Mouse (Mus musculus): ENCODE results near the gene Nhp2. TPM values are rescaled to one million over a fixed set of nuclear protein-coding genes. Genes with fewer than 3 reads are reported as not detected.
"Not testable (repeated sequence)": the region's sequence is repeated elsewhere in the genome, so short reads cannot be mapped to it uniquely, and the experiment has no call there.

The Nhp2 gene
- total RNA-seq, 2 experiments from 2014 or later = 7.5 to 23.3 TPM

DNA sequence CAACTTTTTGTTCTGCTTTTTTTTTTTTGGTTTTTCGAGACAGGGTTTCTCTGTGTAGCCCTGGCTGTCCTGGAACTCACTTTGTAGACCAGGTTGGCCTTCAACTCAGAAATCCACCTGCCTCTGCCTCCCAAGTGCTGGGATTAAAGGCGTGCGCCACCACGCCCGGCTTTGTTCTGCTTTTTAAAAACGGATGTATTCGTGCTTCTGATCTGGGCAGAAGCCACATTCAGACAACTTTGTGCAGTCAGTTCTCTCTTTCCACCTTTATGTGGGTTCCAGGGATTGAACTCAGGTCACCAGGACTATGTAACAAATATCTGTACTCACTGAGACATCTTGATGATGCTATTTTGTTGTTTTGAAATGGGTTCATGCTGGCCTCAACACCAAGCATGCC lies 13.7 kb downstream of the Nhp2 start:
- ATAC-seq (replicated peaks; ENCODE audit: low FRiP score, poor library complexity, severe bottlenecking) = not testable (repeated sequence)

DNA sequence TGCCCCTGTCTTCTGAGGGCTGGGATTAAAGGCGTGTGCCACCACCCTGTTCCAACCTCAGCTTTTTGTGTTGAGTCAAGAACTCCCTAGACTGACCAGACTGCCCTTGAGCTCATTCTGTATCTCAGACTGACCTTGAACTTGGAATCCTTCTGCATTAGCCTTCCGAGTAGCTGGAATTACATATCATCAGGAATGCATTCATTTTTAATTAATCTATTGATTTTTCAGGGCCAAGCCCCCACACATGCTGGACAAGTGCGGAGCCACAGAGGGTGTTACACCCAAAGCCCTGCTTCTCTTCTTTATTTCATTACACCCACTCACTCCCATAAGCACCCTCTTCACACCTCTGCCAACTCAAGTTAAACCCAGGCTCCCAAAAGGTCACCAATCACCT lies 14.2 kb downstream of the Nhp2 start:
- no peak for ATAC-seq (replicated peaks; ENCODE audit: low FRiP score, poor library complexity, severe bottlenecking)

DNA sequence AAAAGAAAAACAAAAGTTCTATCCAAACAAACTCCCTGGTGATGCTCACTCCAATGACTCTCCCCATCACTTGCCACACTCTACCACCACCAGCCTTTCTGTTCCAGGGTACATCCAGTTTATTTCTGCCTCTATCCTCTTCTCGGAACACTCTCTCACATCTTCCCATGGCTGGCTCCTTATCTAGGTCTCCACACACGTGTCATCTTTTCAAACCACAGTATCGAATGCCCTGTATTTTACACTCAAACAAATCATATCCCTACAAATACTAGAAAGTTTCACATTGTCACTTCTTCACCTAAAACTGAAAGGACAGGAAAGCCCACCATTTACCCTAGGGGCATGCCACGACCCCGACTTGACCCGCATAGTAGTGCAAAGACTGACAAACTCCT lies 15.6 kb downstream of the Nhp2 start:
- ATAC-seq (replicated peaks; ENCODE audit: low FRiP score, poor library complexity, severe bottlenecking) = no peak

DNA sequence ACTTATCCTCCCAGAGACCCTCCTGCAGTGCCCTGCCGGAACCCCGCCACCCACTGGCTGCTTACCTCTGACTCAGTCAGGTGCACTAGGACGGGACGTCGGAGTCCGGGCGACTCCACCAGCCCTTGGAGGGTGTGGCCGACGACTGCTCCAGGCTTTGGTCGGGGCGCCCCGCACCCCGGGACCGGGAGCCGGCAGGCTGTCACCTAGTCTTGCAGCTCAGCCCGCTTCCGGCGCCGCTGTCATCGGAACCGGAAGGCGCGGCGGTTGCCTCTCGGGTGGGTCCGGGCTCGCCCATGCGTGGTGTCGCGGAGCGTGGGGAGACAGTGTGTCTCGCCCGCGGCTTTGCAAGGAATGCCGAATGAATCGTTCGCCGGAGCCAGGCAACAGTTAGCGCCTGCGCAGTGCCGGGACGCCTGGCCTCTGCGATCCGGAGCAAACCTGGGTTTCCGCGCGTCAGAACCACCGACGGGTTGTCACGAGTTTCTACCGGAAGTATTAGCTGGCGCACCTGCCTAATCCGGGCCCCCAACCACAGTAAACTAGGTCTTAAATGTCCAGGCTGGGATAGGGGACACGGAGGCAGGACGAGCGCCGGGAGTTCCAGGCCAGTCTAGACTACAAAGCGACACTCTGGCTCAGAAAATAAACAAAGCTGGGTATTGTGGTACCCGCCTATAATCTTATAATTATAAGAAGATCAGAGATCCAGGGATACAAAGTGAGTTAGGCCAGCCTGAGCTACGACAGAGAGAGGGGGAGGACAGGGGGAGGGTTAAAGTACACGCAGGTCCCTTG lies 16.2 kb downstream of the Nhp2 start, which contains the start of gene Rmnd5b:
Rmnd5b (minus strand) TSS at position 372 of the 798 bp plus-strand sequence.
- peak; percentile 80 for ATAC-seq (replicated peaks; ENCODE audit: low FRiP score, poor library complexity, severe bottlenecking)

GRCm38 (mm10) chr11:51636323-51636684 lies 16.8 kb downstream of the Nhp2 start:
- ATAC-seq (replicated peaks; ENCODE audit: low FRiP score, poor library complexity, severe bottlenecking) = peak; percentile 86

DNA sequence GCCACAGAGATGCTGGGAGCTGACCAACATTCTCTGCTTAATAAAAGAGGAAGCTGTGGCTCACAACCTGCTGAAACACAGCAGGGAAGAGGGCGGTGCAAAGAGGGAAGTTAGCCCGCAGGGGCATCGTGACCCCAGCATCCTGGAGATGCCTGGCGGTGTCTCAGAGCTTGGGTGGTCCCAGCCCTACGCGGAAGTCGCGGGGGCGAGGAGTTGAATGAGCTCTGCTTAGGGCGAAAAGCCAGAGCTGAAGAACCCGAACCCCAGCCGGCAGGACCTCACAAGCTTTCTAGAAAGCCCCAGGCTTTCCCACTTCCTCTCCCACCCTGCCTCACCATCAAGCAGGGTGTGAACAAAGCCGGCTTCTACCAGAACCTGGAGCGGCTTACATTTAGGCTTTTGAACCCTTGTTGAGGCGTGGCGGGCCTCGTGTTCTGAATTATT lies 18.5 kb downstream of the Nhp2 start:
- ATAC-seq (replicated peaks; ENCODE audit: low FRiP score, poor library complexity, severe bottlenecking) = no peak

DNA sequence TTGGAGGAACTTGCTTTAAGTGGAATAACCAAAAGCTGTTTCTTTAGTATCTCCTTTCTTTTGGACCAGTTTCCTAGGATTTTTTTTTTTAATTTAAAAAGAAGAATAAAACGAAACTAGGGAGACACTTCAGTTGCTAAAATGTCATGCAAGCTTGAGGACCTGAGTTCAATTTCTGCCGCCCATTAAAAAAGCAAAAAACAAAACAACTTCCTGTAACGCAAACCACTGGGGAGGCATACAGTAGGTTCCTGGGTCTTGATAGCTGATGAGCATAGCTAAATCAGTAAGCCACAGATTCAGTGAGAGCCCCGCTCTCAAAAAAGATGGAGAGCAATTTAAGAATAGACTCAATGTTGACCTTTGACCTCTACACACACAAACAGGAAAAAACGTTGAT lies 19.0 kb downstream of the Nhp2 start:
- ATAC-seq (replicated peaks; ENCODE audit: low FRiP score, poor library complexity, severe bottlenecking) = no peak

GRCm38 (mm10) chr11:51640748-51641147 lies 21.2 kb downstream of the Nhp2 start:
- ATAC-seq (replicated peaks; ENCODE audit: low FRiP score, poor library complexity, severe bottlenecking) = no peak

DNA sequence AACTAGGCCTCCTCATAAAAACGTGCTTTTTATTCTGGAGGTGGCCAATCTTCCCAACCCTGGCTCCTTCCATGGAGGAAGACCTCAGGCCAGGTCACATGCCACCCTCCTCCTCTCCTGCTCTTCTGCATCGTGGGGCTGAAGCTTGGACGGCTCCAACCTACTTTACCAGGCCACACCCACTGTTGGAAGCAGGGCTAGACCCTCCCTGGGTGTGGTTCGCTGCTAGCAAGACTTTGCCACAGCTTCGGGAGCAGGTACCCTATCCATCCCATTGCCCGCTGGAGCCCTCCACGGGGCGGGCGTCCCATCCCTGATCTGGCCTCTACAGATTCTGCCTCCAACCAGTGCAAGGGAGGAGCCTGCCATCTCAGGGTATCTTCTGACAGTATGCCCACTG lies 23.7 kb downstream of the Nhp2 start:
- no peak for ATAC-seq (replicated peaks; ENCODE audit: low FRiP score, poor library complexity, severe bottlenecking)

- no peak for ATAC-seq (replicated peaks; ENCODE audit: low FRiP score, poor library complexity, severe bottlenecking)
These were observed 24.2 kb downstream of the Nhp2 start for GRCm38 (mm10) chr11:51643761-51644160.

DNA sequence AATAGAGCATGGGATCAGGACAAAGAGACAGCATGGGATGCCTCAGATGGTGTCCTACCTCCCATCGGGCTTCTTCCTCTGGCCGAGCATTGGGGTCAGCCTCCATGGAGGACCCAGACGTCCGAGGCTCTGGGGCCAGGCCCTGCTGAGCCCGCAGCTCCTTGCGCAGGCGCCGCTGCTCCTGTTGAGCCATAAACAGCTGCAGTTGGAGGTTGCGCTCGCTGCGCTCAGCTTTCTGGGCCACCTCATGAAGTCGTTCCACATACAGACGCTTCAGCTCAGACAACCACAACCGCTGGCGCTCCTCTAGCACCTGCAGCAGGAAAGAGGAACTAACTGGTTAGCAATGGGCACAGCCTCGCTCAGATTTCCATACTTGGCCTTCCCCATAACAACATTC lies 24.7 kb downstream of the Nhp2 start:
- ATAC-seq (replicated peaks; ENCODE audit: low FRiP score, poor library complexity, severe bottlenecking) = no peak

- ATAC-seq (replicated peaks; ENCODE audit: low FRiP score, poor library complexity, severe bottlenecking) = no peak
These were observed 25.8 kb downstream of the Nhp2 start for GRCm38 (mm10) chr11:51645293-51645692.

DNA sequence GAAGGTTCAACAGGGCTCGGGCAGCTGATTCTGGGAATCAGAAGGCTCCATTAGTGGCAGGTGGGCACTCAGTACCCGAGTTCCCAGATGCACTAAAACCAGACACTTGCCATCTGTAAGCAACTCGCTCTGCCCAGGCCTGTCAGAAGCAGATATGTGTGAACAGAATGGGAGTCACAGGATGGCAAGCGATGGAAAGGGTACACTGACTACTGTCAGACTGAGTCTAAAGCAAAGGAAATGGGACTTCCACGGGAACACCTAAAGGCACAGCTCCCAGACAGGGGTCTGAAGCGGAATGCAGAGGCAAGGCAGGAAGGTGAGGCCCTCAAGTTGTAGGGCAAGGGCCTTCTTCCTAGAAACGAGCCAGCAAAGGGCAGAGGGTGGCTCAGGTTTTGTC lies 26.7 kb downstream of the Nhp2 start:
- ATAC-seq (replicated peaks; ENCODE audit: low FRiP score, poor library complexity, severe bottlenecking) = no peak

DNA sequence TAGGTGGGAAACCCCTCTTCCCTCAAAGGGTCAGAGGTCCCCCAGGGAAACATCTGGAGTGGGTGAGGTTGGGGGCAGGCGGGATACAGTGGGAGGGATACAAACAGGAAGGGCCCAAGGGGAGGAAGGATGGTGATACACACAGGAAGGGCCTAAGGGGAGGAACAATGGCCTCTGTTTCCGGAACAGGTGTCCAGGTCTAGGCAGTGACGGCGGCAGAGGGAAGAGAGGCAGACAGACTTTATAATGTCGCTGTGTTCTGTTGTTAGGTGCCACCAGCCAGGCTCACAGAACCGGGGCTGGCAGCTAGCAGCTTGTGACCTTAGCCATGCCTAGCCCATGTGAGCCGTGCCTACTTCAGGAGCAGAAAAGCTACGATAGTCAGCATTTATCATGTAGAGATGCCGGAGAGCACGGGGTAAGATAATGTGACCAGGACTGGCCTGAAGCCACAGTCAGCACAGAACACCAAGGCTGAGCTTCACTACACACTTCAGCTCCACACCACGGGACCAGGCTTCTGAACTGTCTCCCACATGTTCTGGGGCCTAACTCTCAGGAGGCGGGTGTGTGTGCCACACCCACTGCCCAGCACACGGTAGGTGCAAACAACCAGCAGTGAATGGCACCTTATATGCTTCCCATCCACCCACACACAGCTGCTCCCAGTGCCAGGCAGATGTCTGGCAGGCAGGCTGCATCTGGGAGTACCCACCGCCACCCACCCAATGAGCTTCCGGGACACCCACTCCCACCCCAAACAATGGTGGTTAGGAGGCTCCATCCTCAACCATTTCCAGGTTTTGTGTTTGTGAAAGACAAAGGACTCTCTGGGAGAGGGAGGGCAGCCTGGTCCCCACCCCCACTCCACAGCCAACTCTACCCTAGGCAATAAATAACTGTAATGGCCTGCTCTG lies 27.5 kb downstream of the Nhp2 start:
- ATAC-seq (replicated peaks; ENCODE audit: low FRiP score, poor library complexity, severe bottlenecking) = no peak

GRCm38 (mm10) chr11:51648566-51648965 lies 29.0 kb downstream of the Nhp2 start:
- ATAC-seq (replicated peaks; ENCODE audit: low FRiP score, poor library complexity, severe bottlenecking) = no peak

DNA sequence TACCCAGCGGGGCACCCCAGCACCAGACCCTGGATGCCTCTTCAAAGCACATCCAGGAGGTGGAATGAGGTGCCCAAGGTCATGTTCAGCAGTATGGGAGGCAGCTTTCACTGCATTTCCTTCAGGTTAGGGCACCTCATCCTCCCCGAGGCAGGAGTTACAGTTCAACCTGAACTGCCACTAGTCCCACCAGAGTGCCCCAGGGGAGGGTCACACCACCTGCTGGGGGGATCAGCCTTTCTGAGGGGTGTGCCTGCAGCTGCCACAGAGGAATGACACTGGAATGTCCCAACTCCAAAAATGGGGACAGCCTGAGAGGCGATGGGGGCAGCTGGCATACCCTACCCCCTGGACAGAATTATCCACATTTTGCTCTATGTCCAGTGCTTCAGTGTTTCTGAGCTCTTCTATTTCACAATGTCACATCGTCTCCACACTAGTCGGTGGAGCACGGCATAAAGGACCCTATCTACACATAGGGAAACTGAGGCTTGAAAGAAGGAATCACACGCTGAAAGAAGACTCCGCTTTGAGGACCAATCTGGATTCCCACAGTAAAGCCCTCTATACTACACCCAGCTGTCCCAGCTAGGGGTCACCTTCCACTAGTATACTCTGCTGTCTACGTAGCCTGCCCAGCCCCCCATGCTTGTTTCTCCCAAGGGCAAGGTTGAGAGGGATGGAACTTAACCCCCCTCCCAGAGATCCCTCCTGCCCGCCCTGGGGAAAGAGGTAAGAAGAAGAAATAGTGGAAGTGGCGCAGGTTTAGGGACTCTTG lies 29.8 kb downstream of the Nhp2 start:
- no peak for ATAC-seq (replicated peaks; ENCODE audit: low FRiP score, poor library complexity, severe bottlenecking)

- ATAC-seq (replicated peaks; ENCODE audit: low FRiP score, poor library complexity, severe bottlenecking) = no peak
These were observed 30.3 kb downstream of the Nhp2 start for GRCm38 (mm10) chr11:51649889-51650199.

DNA sequence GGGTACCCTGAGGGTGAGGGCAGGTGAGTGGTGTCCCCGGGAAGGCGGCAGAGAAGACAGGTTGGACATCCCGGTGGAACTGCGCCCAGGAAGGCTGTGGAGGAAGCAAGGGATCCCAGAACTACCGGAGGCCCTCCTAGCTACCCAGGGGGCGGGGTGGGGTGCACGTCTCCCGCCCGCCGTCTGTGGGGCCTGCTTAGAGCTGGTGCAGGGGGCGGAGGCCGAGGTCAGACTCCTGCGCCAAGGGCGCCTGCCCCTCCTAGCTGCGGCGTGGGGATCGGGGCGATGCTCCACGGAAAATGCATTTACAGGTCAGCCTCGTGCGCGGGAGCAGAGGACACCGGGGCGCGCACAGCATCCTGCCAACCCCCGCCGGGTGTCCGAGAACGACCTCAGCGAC lies 30.7 kb downstream of the Nhp2 start:
- ATAC-seq (replicated peaks; ENCODE audit: low FRiP score, poor library complexity, severe bottlenecking) = no peak

- no peak for ATAC-seq (replicated peaks; ENCODE audit: low FRiP score, poor library complexity, severe bottlenecking)
These were observed 31.4 kb downstream of the Nhp2 start, which contains the start of the genes N4bp3 and D930048N14Rik for GRCm38 (mm10) chr11:51650691-51651515. Gene N4bp3, minus strand, starts transcription at chr11:51650842. Gene D930048N14Rik, plus strand, starts transcription at chr11:51650954.

Measured in erythroblast, adult 5-6 weeks (primary cell).